29 mouse cellular contexts compared by ENCODE assay signal in genomic region chr10:119431801-119432200, GRCm38 (mm10). TPM values are rescaled to one million over a fixed set of nuclear protein-coding genes. Genes with fewer than 3 reads are reported as not detected.
"Had no signal": no experiment of that assay in that cellular context is flagged by ENCODE, and none has a peak within 500 bp of the region (broad histone marks: within the 10 kb centered on the region; RNA-seq: fewer than 3 reads in every experiment).

No protein-coding gene starts in this region.

- H3K4me3 ChIP-seq: kidney, embryonic 15.5 days; left cerebral cortex, adult 2 months; limb, embryonic 10.5 days; limb, embryonic 13.5 days; liver, embryonic 12.5 days; liver, embryonic 15.5 days; lung, embryonic 15.5 days; megakaryocyte, embryonic 14.5 days; midbrain, embryonic 10.5 days; midbrain, embryonic 13.5 days; myocyte; neural tube, embryonic 13.5 days; stomach, embryonic 15.5 days had no signal

- H3K9ac ChIP-seq: kidney, embryonic 15.5 days; limb, embryonic 13.5 days; liver, embryonic 12.5 days; liver, embryonic 15.5 days; lung, embryonic 15.5 days; midbrain, embryonic 13.5 days; neural tube, embryonic 13.5 days; stomach, embryonic 15.5 days had no signal

- H3K4me2 ChIP-seq: kidney, embryonic 15.5 days; limb, embryonic 13.5 days; liver, embryonic 12.5 days; liver, embryonic 15.5 days; lung, embryonic 15.5 days; midbrain, embryonic 13.5 days; neural tube, embryonic 13.5 days; stomach, embryonic 15.5 days had no signal

- H3K27ac ChIP-seq: kidney, embryonic 15.5 days; left cerebral cortex, adult 2 months; limb, embryonic 10.5 days; limb, embryonic 13.5 days; liver, embryonic 12.5 days; liver, embryonic 15.5 days; lung, embryonic 15.5 days; midbrain, embryonic 10.5 days; midbrain, embryonic 13.5 days; neural tube, embryonic 13.5 days; stomach, embryonic 15.5 days had no signal

- H3K9me3 ChIP-seq: kidney, embryonic 15.5 days; limb, embryonic 10.5 days; limb, embryonic 13.5 days; liver, embryonic 12.5 days; liver, embryonic 15.5 days; lung, embryonic 15.5 days; midbrain, embryonic 10.5 days; midbrain, embryonic 13.5 days; neural tube, embryonic 13.5 days; stomach, embryonic 15.5 days had no signal

- H3K36me3 ChIP-seq: kidney, embryonic 15.5 days; limb, embryonic 10.5 days; limb, embryonic 13.5 days; liver, embryonic 12.5 days; liver, embryonic 15.5 days; lung, embryonic 15.5 days; midbrain, embryonic 10.5 days; midbrain, embryonic 13.5 days; neural tube, embryonic 13.5 days; stomach, embryonic 15.5 days had no signal

- H3K4me1 ChIP-seq: limb, embryonic 10.5 days; limb, embryonic 13.5 days; liver, embryonic 12.5 days; liver, embryonic 15.5 days; lung, embryonic 15.5 days; megakaryocyte, embryonic 14.5 days; midbrain, embryonic 13.5 days; neural tube, embryonic 13.5 days; stomach, embryonic 15.5 days had no signal

- ATAC-seq: liver, embryonic 12.5 days; midbrain, embryonic 13.5 days; midbrain, embryonic 16.5 days had no signal

- H3K27me3 ChIP-seq: kidney, embryonic 15.5 days; limb, embryonic 13.5 days; liver, embryonic 12.5 days; liver, embryonic 15.5 days; lung, embryonic 15.5 days; megakaryocyte, embryonic 14.5 days; midbrain, embryonic 13.5 days; neural tube, embryonic 13.5 days; stomach, embryonic 15.5 days had no signal

- DNase-seq: kidney, postnatal 10 days; kidney, postnatal 36 days; layer of hippocampus, postnatal 36 days; liver; lung, adult 18-20 months; lung, postnatal 10 days; lung, postnatal 36 days; retina, postnatal 1 day; right cerebral cortex, postnatal 25 days; spleen, adult 18-20 months; thymus, adult 2 months; thymus, postnatal 14 days; thymus, postnatal 4 days had no signal

RNA-seq across cellular contexts. Expression of gene Grip1, which starts 21.8 kb away (rescaled TPM):
- total RNA-seq: monocyte, adult 5-6 weeks; neutrophil, adult 5-6 weeks had no signal
